ENCODE assay signal across 30 mouse cellular contexts in genomic region chrX:127519114-127519513, GRCm38 (mm10).
A peak's percentile ranks its signal among the peaks of the same experiment; 100 is the strongest.
DNase-seq lines count a peak whose midpoint lies in the region; ATAC-seq and TF ChIP-seq lines count a peak whose summit lies in the region.
"Had no signal": no experiment of that assay in that cellular context is flagged by ENCODE, and none has a peak within 500 bp of the region (broad histone marks: within the 10 kb centered on the region; RNA-seq: fewer than 3 reads in every experiment).

No protein-coding gene starts in this region.

- no peak for TF ChIP-seq EP300 in MEL (IDR thresholded peaks at IDR 0.05; ENCODE audit: low read depth in 1 of 2, low read length in 2 of 2)

- no peak overlapping the region for H3K27ac ChIP-seq in forebrain, embryonic 14.5 days (ENCODE audit: low read depth, low read length)
- H3K27ac ChIP-seq in forebrain, embryonic 13.5 days: no peak overlapping the region
- H3K27ac ChIP-seq in left cerebral cortex, adult 2 months: no peak overlapping the region
- H3K27ac ChIP-seq in MEL (ENCODE audit: control insufficient read depth, low read depth, low read length): no peak overlapping the region
- H3K27ac ChIP-seq: forebrain, embryonic 12.5 days; heart, embryonic 10.5 days; heart, embryonic 15.5 days; liver, embryonic 13.5 days; midbrain, embryonic 13.5 days had no signal

- ATAC-seq in forebrain, embryonic 14.5 days: no peak
- ATAC-seq in forebrain, embryonic 13.5 days: no peak
- ATAC-seq: inflammation-experienced regulatory T-cells, adult 6 months; lung, postnatal 0 days; midbrain, embryonic 13.5 days; Patski had no signal

- no peak for TF ChIP-seq POLR2A in MEL (IDR thresholded peaks at IDR 0.05; ENCODE audit: control insufficient read depth in 1 of 2, insufficient read depth in 1 of 2, low read depth in 1 of 2, low read length in 2 of 2, poor library complexity in 1 of 2)

- no peak overlapping the region for H3K4me2 ChIP-seq in forebrain, embryonic 14.5 days (ENCODE audit: low read length)
- no peak overlapping the region for H3K4me2 ChIP-seq in forebrain, embryonic 13.5 days
- H3K4me2 ChIP-seq: forebrain, embryonic 12.5 days; heart, embryonic 15.5 days; liver, embryonic 13.5 days; midbrain, embryonic 13.5 days had no signal

- peak; percentile 0 for DNase-seq in forebrain, embryonic 14.5 days (ENCODE audit: low spot score)
- no peak for DNase-seq in left cerebral cortex, adult 2 months (ENCODE audit: extremely low spot score in 1 of 2, low spot score in 2 of 2)
- DNase-seq in left cerebral cortex, postnatal 25 days (ENCODE audit: low spot score in 2 of 2): no peak
- DNase-seq in MEL (ENCODE audit: low read depth, low spot score): peak; percentile 61
- no peak for DNase-seq in embryo, embryonic 10.5 days (ENCODE audit: low spot score)
- no peak for DNase-seq in adrenal gland, postnatal 36 days
- DNase-seq: adrenal gland, postnatal 25 days; cerebellum, adult 11 months; cerebellum, postnatal 10 days; gastrocnemius, postnatal 25 days; heart, adult 11 months; kidney, adult 11 months; kidney, postnatal 14 days; left cerebral cortex, postnatal 4 days; liver, embryonic 13.5 days; lung, adult 18-20 months; lung, postnatal 4 days; right cerebral cortex, postnatal 25 days; spleen, adult 18-20 months; thymus, postnatal 14 days had no signal

- TF ChIP-seq RAD21 in MEL (IDR thresholded peaks at IDR 0.05; ENCODE audit: low read depth, low read length): peak; percentile 95

- H3K9ac ChIP-seq in forebrain, embryonic 14.5 days (ENCODE audit: low read length): no peak overlapping the region
- no peak overlapping the region for H3K9ac ChIP-seq in forebrain, embryonic 13.5 days
- no peak overlapping the region; the same call in 1 of the 2 replicates for H3K9ac ChIP-seq in MEL (ENCODE audit: control insufficient read depth, low read depth, low read length, poor library complexity, severe bottlenecking)
- H3K9ac ChIP-seq: forebrain, embryonic 12.5 days; heart, embryonic 15.5 days; liver, embryonic 13.5 days; midbrain, embryonic 13.5 days had no signal

- no peaks in the 10 kb centered on the region for H3K4me1 ChIP-seq in forebrain, embryonic 14.5 days (ENCODE audit: control insufficient read depth, insufficient read depth, low read length)
- no peaks in the 10 kb centered on the region for H3K4me1 ChIP-seq in forebrain, embryonic 13.5 days
- H3K4me1 ChIP-seq in MEL (ENCODE audit: control insufficient read depth in 1 of 2, insufficient read depth in 2 of 2, low read length in 2 of 2): no peaks in the 10 kb centered on the region
- H3K4me1 ChIP-seq: forebrain, embryonic 12.5 days; heart, embryonic 10.5 days; heart, embryonic 15.5 days; liver, embryonic 13.5 days; megakaryocyte, embryonic 14.5 days; midbrain, embryonic 13.5 days had no signal

- intact Hi-C loops in left cerebral cortex, adult 2 months (cut with DNase I): no loop called here
- intact Hi-C loops in left cerebral cortex, postnatal 25 days (cut with DNase I): no loop called here

- no peaks in the 10 kb centered on the region for H3K36me3 ChIP-seq in forebrain, embryonic 14.5 days (ENCODE audit: control insufficient read depth, insufficient read depth, low read length)
- no peaks in the 10 kb centered on the region for H3K36me3 ChIP-seq in forebrain, embryonic 13.5 days (ENCODE audit: poor library complexity, severe bottlenecking)
- H3K36me3 ChIP-seq in MEL (ENCODE audit: control insufficient read depth in 1 of 2, insufficient read depth in 2 of 2, low read length in 2 of 2): no peaks in the 10 kb centered on the region
- H3K36me3 ChIP-seq: forebrain, embryonic 12.5 days; heart, embryonic 10.5 days; heart, embryonic 15.5 days; liver, embryonic 13.5 days; midbrain, embryonic 13.5 days had no signal

- TF ChIP-seq CTCF in left cerebral cortex, adult 2 months (IDR thresholded peaks at IDR 0.05): peak; percentile 38
- peak in 2 of 3 experiments; percentile 49 to 56; a peak in 4 of 6 replicates for TF ChIP-seq CTCF in MEL (IDR thresholded peaks at IDR 0.05 in 2 of 3, conservative IDR thresholded peaks at IDR 0.05 in 1 of 3; ENCODE audit: control insufficient read depth in 1 of 3, insufficient read depth in 1 of 3, low read depth in 2 of 3, low read length in 3 of 3, poor library complexity in 1 of 3, severe bottlenecking in 1 of 3)

- H3K4me3 ChIP-seq in forebrain, embryonic 14.5 days (ENCODE audit: low read depth, low read length): no peak overlapping the region
- no peak overlapping the region for H3K4me3 ChIP-seq in forebrain, embryonic 13.5 days
- H3K4me3 ChIP-seq in left cerebral cortex, adult 2 months: no peak overlapping the region
- H3K4me3 ChIP-seq in MEL (ENCODE audit: control insufficient read depth in 1 of 2, insufficient read depth in 1 of 2, low read depth in 2 of 2, low read length in 2 of 2): peak overlapping the region in 1 of 2 experiments; percentile 46; a peak in 2 of 4 replicates
- H3K4me3 ChIP-seq: erythroblast, embryonic 14.5 days; forebrain, embryonic 12.5 days; heart, embryonic 10.5 days; heart, embryonic 15.5 days; liver, embryonic 13.5 days; megakaryocyte, embryonic 14.5 days; midbrain, embryonic 13.5 days had no signal

- H3K27me3 ChIP-seq in forebrain, embryonic 14.5 days (replicated peaks; ENCODE audit: control insufficient read depth, insufficient read depth, low read length): no peaks in the 10 kb centered on the region
- no peaks in the 10 kb centered on the region for H3K27me3 ChIP-seq in forebrain, embryonic 13.5 days
- no peaks in the 10 kb centered on the region for H3K27me3 ChIP-seq in MEL (ENCODE audit: control insufficient read depth in 1 of 2, insufficient read depth in 2 of 2, low read length in 2 of 2)
- H3K27me3 ChIP-seq: forebrain, embryonic 12.5 days; heart, embryonic 15.5 days; liver, embryonic 13.5 days; megakaryocyte, embryonic 14.5 days; midbrain, embryonic 13.5 days; Patski had no signal

- H3K9me3 ChIP-seq in forebrain, embryonic 14.5 days (replicated peaks; ENCODE audit: control insufficient read depth, low read length): no peaks in the 10 kb centered on the region
- no peaks in the 10 kb centered on the region for H3K9me3 ChIP-seq in forebrain, embryonic 13.5 days (replicated peaks)
- H3K9me3 ChIP-seq in MEL (replicated peaks; ENCODE audit: insufficient read depth, low read length): no peaks in the 10 kb centered on the region
- H3K9me3 ChIP-seq: forebrain, embryonic 12.5 days; heart, embryonic 10.5 days; heart, embryonic 15.5 days; liver, embryonic 13.5 days; megakaryocyte, embryonic 14.5 days; midbrain, embryonic 13.5 days had no signal

- H3K79me2 ChIP-seq in MEL (ENCODE audit: control insufficient read depth, insufficient read depth, low read length, poor library complexity): no peaks in the 10 kb centered on the region

TF ChIP-seq in MEL, 35 proteins besides CTCF, POLR2A, EP300 and RAD21:
- TF ChIP-seq KAT2A (conservative IDR thresholded peaks at IDR 0.05; ENCODE audit: low read depth, low read length) (no peak), NELFE (IDR thresholded peaks at IDR 0.05; ENCODE audit: low read depth, low read length) (no peak), ZNF384 (IDR thresholded peaks at IDR 0.05; ENCODE audit: low read depth, low read length) (peak; percentile 94), SMC3 (IDR thresholded peaks at IDR 0.05; ENCODE audit: low read depth, low read length) (peak; percentile 55), ZC3H11A (IDR thresholded peaks at IDR 0.05; ENCODE audit: low read depth, low read length) (peak; percentile 64)

Comparison
In these comparisons a context has a peak if more than half of its experiments do, and no peak if none do; other contexts are left out.
1. DNase-seq: peak in forebrain, embryonic 14.5 days (single experiment) and MEL (single experiment); none in left cerebral cortex, adult 2 months (0 of 2), left cerebral cortex, postnatal 25 days (0 of 2), embryo, embryonic 10.5 days (single experiment) and adrenal gland, postnatal 36 days (0 of 2).